Mouse (Mus musculus) kidney, embryonic 16.5 days (tissue): ENCODE measurements around the gene Sh3pxd2b. TPM values are rescaled to one million over a fixed set of nuclear protein-coding genes. Genes with fewer than 3 reads are reported as not detected.

Experiments used
- ATAC-seq: fragments of 200-750 bp; cut with Nextera tagmentation; 2 replicates; pipeline ENCODE4 v1.8.0; 2017; ENCODE audit warnings: moderate TSS enrichment; ENCODE audit not compliant: low FRiP score, low TSS enrichment
- H3K27ac ChIP-seq: fragments of 300-500 bp; sonication (generic); 2 replicates; pipeline ENCODE4 v1.5.1; 2014; ENCODE audit warnings: low read length
- H3K27me3 ChIP-seq: fragments of 300-500 bp; sonication (generic); 2 replicates; pipeline ENCODE4 v1.6.1; 2014; ENCODE audit warnings: low read length, control low read depth, mixed read lengths; ENCODE audit not compliant: insufficient read depth
- H3K36me3 ChIP-seq: fragments of 300-500 bp; sonication (generic); 2 replicates; pipeline ENCODE4 v1.6.1; 2014; ENCODE audit warnings: low read length, control low read depth, mixed read lengths; ENCODE audit not compliant: insufficient read depth
- H3K4me1 ChIP-seq: fragments of 300-500 bp; sonication (generic); 2 replicates; pipeline ENCODE4 v1.6.1; 2014; ENCODE audit warnings: low read length, control low read depth, mixed read lengths; ENCODE audit not compliant: insufficient read depth
- H3K4me2 ChIP-seq: fragments of 300-500 bp; sonication (generic); replicated peaks from 2 replicates; pipeline ENCODE4 v1.6.1; 2014; ENCODE audit warnings: low read depth, low read length
- H3K4me3 ChIP-seq: fragments of 300-500 bp; sonication (generic); 2 replicates; pipeline ENCODE4 v1.5.1; 2014; ENCODE audit warnings: mild to moderate bottlenecking, low read length
- H3K9ac ChIP-seq: fragments of 300-500 bp; sonication (generic); replicated peaks from 2 replicates; pipeline ENCODE4 v1.6.1; 2014; ENCODE audit warnings: low read length
- H3K9me3 ChIP-seq: fragments of 300-500 bp; sonication (generic); 2 replicates; pipeline ENCODE4 v1.6.1; 2016; ENCODE audit warnings: low read length, control low read depth
- WGBS: fragments of 180-500 bp; shearing (Covaris S2); extraction: QIAGEN DNeasy Blood & Tissue Kit; methylation state at CpG from one replicate; pipeline ENCODE4 v1.1.7; 2014; 5-methylcytosine and 5-hydroxymethylcytosine counted together
- polyA plus RNA-seq: library from polyadenylated mRNA; unstranded; fragments of >200 nt; fragmentation: Nextera tagmentation; extraction: Ambion mirVana; gene quantifications from 2 replicates; pipeline ENCODE4 v1.2.1, GENCODE M21; 2015

The Sh3pxd2b gene
- polyA plus RNA-seq, 1 experiment from 2014 or later = 17.7 TPM

DNA sequence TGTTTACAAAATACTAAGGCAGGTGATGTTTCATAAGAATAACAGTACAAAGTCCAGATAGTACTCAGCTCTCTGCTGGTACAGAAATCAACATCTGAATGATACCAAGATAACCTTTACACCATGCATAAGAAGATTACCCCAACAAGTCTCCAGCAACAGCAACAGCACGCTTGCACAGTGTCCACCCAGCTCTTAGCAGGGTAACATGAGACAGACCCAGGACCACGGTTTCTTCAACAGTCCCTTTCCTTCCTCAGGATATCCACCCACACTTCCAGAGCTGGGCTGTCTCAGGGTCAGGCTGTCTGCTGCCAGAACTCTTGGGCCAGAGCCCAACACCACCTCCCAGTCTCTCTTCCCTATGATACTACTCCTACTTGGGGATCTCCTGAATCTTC, 8.5 kb upstream of the Sh3pxd2b start:
- no peak overlapping the region for H3K9ac ChIP-seq
- peaks cover 10% of the 10 kb centered on the region for H3K4me1 ChIP-seq
- no peaks in the 10 kb centered on the region for H3K36me3 ChIP-seq
- H3K9me3 ChIP-seq = peaks cover 7% of the 10 kb centered on the region; the same call in 1 of the 2 replicates
- no peak overlapping the region for H3K4me3 ChIP-seq
- H3K27ac ChIP-seq = no peak overlapping the region
- no peak overlapping the region for H3K4me2 ChIP-seq
- no peaks in the 10 kb centered on the region for H3K27me3 ChIP-seq
- WGBS = 22% methylated on average over 2 of the region's 2 CpGs
- ATAC-seq = no peak

DNA sequence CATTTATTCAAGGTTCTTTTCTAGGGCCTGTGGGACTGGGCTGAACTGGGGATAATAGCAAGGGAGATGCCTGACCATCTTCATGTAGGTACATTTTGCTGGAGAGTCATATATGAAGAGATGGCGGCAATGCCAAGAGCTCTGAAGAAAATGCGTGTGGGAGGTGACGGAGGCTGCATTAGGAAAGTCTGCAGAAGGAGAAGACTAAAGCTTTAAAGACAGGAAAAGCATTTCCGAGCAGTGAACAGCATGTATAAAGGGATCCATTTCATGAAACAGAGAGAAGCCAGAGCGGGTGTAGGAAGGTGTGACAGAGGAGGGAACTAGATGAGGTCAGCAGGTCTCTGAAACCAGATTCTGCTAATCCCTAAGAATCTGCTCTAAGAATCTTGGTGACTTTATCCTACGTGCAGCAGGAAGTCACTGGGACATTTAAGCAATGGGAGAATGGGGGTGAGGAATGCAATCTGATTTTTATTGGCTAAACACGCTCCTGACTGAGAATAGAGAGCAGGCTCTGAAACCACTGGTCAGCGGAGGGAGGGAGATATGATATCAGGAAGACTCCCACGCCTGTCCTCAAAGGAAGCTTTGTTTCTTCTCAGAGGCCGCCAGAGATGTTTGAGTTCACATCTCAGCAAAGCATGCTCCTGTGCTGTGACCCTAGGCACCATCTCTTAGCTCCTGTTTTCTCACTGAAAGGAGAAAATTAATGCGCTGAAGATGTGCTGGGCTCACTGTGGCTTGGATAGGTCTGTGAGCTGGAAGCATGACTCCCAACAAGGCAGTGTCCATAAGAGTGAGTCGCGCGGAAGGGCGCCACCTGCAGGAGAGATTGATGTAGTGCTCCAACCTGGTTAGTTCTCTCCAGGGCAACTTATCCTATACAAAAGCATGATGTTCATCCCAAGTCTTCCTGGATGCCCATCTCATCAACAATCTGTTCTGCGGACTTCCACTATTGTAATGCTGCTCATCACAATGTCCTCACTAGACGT, 6.8 kb upstream of the Sh3pxd2b start:
- H3K9ac ChIP-seq = no peak overlapping the region; the same call in 1 of the 2 replicates
- no peaks in the 10 kb centered on the region for H3K27me3 ChIP-seq
- ATAC-seq = peak; percentile 79
- 19% methylated on average over 17 of the region's 17 CpGs for WGBS
- peaks cover 5% of the 10 kb centered on the region; the same call in 1 of the 2 replicates for H3K9me3 ChIP-seq
- peak overlapping the region; percentile 60 for H3K27ac ChIP-seq
- H3K4me2 ChIP-seq = peak overlapping the region; percentile 4; the same call in 1 of the 2 replicates
- H3K4me3 ChIP-seq = no peak overlapping the region
- peaks cover 15% of the 10 kb centered on the region for H3K4me1 ChIP-seq
- H3K36me3 ChIP-seq = no peaks in the 10 kb centered on the region

- ATAC-seq = no peak
- Histone ChIP-seq H3K4me3 (no peak overlapping the region), H3K9ac (no peak overlapping the region), H3K4me1 (peaks cover 21% of the 10 kb centered on the region), H3K9me3 (no peaks in the 10 kb centered on the region), H3K4me2 (no peak overlapping the region), H3K27ac (no peak overlapping the region), H3K27me3 (no peaks in the 10 kb centered on the region; the same call in 1 of the 2 replicates), H3K36me3 (no peaks in the 10 kb centered on the region)
- WGBS = 24% methylated on average over 2 of the region's 2 CpGs
Measured at GRCm38 (mm10) chr11:32342770-32343191, 4.8 kb upstream of the Sh3pxd2b start.

GRCm38 (mm10) chr11:32343350-32343749, 4.3 kb upstream of the Sh3pxd2b start:
- whole genome bisulfite sequencing = 88% methylated on average over 1 of the region's 1 CpGs
- Histone ChIP-seq H3K4me2 (no peak overlapping the region), H3K4me1 (peaks cover 22% of the 10 kb centered on the region), H3K27ac (no peak overlapping the region), H3K36me3 (no peaks in the 10 kb centered on the region), H3K9ac (no peak overlapping the region), H3K27me3 (no peaks in the 10 kb centered on the region; the same call in 1 of the 2 replicates), H3K9me3 (no peaks in the 10 kb centered on the region), H3K4me3 (no peak overlapping the region)
- no peak for ATAC-seq

- Histone ChIP-seq H3K9ac (no peak overlapping the region), H3K36me3 (no peaks in the 10 kb centered on the region), H3K27ac (peak overlapping the region; percentile 54), H3K4me3 (no peak overlapping the region), H3K27me3 (no peaks in the 10 kb centered on the region; the same call in 1 of the 2 replicates), H3K4me1 (peaks cover 38% of the 10 kb centered on the region), H3K9me3 (no peaks in the 10 kb centered on the region), H3K4me2 (no peak overlapping the region)
- no peak for ATAC-seq
- whole genome bisulfite sequencing = 54% methylated on average over 6 of the region's 6 CpGs
Measured at GRCm38 (mm10) chr11:32345504-32346297, 1.9 kb upstream of the Sh3pxd2b start.

DNA sequence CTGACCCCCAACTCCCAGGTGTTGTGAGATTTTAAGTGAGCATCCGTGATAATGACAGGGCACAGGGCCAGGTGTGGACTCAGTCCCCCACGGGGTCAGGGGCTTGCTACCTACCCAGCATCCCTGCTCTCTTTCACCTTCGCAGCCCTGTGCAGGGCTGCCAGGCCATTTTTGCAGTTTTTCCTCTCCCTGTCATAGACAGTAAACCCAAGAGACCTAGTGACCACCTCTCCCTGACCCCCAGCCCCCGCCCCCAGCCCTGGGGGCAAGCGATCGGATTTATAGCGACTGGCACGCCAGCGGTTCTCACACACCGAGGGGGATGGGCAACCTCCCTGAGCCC, 385 bp upstream of the Sh3pxd2b start:
- Histone ChIP-seq H3K4me1 (peaks cover 33% of the 10 kb centered on the region), H3K27ac (peak overlapping the region; percentile 35; the same call in 1 of the 2 replicates)

GRCm38 (mm10) chr11:32348433-32349283, 1.0 kb downstream of the Sh3pxd2b start:
- WGBS = 20% methylated on average over 9 of the region's 9 CpGs
- H3K36me3 ChIP-seq = peaks cover 18% of the 10 kb centered on the region
- ATAC-seq = no peak; the same call in 1 of the 2 replicates
- H3K4me3 ChIP-seq = peak overlapping the region; percentile 67
- H3K27ac ChIP-seq = peak overlapping the region; percentile 81
- H3K4me2 ChIP-seq = peak overlapping the region; percentile 85
- H3K4me1 ChIP-seq = peaks cover 33% of the 10 kb centered on the region
- no peaks in the 10 kb centered on the region; the same call in 1 of the 2 replicates for H3K27me3 ChIP-seq
- H3K9me3 ChIP-seq = no peaks in the 10 kb centered on the region
- H3K9ac ChIP-seq = peak overlapping the region; percentile 82

More for the DNA sequence above, 385 bp upstream of the Sh3pxd2b start:
- Histone ChIP-seq H3K9me3 (no peaks in the 10 kb centered on the region), H3K4me3 (peak overlapping the region; percentile 67), H3K4me2 (peak overlapping the region; percentile 85), H3K9ac (peak overlapping the region; percentile 82), H3K27me3 (no peaks in the 10 kb centered on the region; the same call in 1 of the 2 replicates), H3K36me3 (peaks cover 10% of the 10 kb centered on the region)
- ATAC-seq = peak; percentile 11; the same call in 1 of the 2 replicates
- WGBS = 1% methylated on average over 10 of the region's 10 CpGs

GRCm38 (mm10) chr11:32349284-32349953, 1.8 kb downstream of the Sh3pxd2b start:
- Histone ChIP-seq H3K9me3 (no peaks in the 10 kb centered on the region), H3K36me3 (peaks cover 18% of the 10 kb centered on the region), H3K4me1 (peaks cover 33% of the 10 kb centered on the region), H3K27me3 (no peaks in the 10 kb centered on the region; the same call in 1 of the 2 replicates), H3K27ac (0 out of 2 replicates have a peak overlapping the region, but pooled peaks have one; percentile 33), H3K4me3 (peak overlapping the region; percentile 67; the same call in 1 of the 2 replicates), H3K4me2 (peak overlapping the region; percentile 85), H3K9ac (peak overlapping the region; percentile 82; the same call in 1 of the 2 replicates)
- 56% methylated on average over 13 of the region's 13 CpGs for whole genome bisulfite sequencing
- ATAC-seq = no peak
